Mouse (Mus musculus): ENCODE data around the gene Sema3b. TPM values are rescaled to one million over a fixed set of nuclear protein-coding genes. Genes with fewer than 3 reads are reported as not detected.
A peak's percentile ranks its signal among the peaks of the same experiment; 100 is the strongest.

Gene Sema3b
- polyA plus RNA-seq (2016; fragmentation: Nextera tagmentation; extraction: Ambion mirVana) = 0.35 and 0.52 TPM in 2 replicates

- H3K36me3 ChIP-seq = peaks cover 4% of the 10 kb centered on the region
- peaks cover 34% of the 10 kb centered on the region for H3K27me3 ChIP-seq (replicated peaks)
- no peak within 1 kb of the TSS for H3K4me2 ChIP-seq
- H3K4me1 ChIP-seq = peaks cover 58% of the 10 kb centered on the region
- no peak within 1 kb of the TSS for H3K27ac ChIP-seq
- H3K4me3 ChIP-seq = no peak within 1 kb of the TSS
- no peak within 1 kb of the TSS for H3K9ac ChIP-seq
- ATAC-seq = no peak
- WGBS (ENCODE audit: insufficient replicate concordance) = 48% methylated on average over 12 of the region's 12 CpGs
- H3K9me3 ChIP-seq (replicated peaks) = no peaks in the 10 kb centered on the region
Observed at GRCm38 (mm10) chr9:107608741-107609432, at the start of gene Sema3b. Gene Sema3b (minus strand): TSS chr9:107609229.

- Histone ChIP-seq H3K4me3 (no peak overlapping the region), H3K27ac (no peak overlapping the region), H3K9ac (no peak overlapping the region), H3K4me1 (no peaks in the 10 kb centered on the region), H3K9me3 (replicated peaks) (no peaks in the 10 kb centered on the region), H3K4me2 (no peak overlapping the region), H3K27me3 (replicated peaks) (peaks cover 64% of the 10 kb centered on the region), H3K36me3 (no peaks in the 10 kb centered on the region)
- ATAC-seq = no peak
- WGBS (ENCODE audit: insufficient replicate concordance) = 63% methylated on average over 6 of the region's 6 CpGs
Observed at GRCm38 (mm10) chr9:107658096-107658495, 49.1 kb upstream of the Sema3b start.

GRCm38 (mm10) chr9:107657144-107657543 is 48.1 kb upstream of the Sema3b start:
- Histone ChIP-seq H3K27me3 (replicated peaks) (peaks cover 55% of the 10 kb centered on the region), H3K4me3 (no peak overlapping the region), H3K4me1 (no peaks in the 10 kb centered on the region), H3K9me3 (replicated peaks) (no peaks in the 10 kb centered on the region), H3K4me2 (no peak overlapping the region), H3K36me3 (no peaks in the 10 kb centered on the region), H3K27ac (no peak overlapping the region), H3K9ac (no peak overlapping the region)
- ATAC-seq = no peak
- WGBS (ENCODE audit: insufficient replicate concordance) = 66% methylated on average over 5 of the region's 5 CpGs

- no peak overlapping the region for H3K27ac ChIP-seq
- ATAC-seq = no peak
- H3K27me3 ChIP-seq (replicated peaks) = peaks cover 57% of the 10 kb centered on the region
- H3K4me3 ChIP-seq = no peak overlapping the region
- no peaks in the 10 kb centered on the region for H3K9me3 ChIP-seq (replicated peaks)
- no peaks in the 10 kb centered on the region for H3K36me3 ChIP-seq
- H3K9ac ChIP-seq = no peak overlapping the region
- no peaks in the 10 kb centered on the region for H3K4me1 ChIP-seq
- WGBS (ENCODE audit: insufficient replicate concordance) = 68% methylated on average over 4 of the region's 4 CpGs
- no peak overlapping the region for H3K4me2 ChIP-seq
Observed at GRCm38 (mm10) chr9:107654585-107654984, 45.6 kb upstream of the Sema3b start.

GRCm38 (mm10) chr9:107653474-107653873 is 44.4 kb upstream of the Sema3b start:
- H3K36me3 ChIP-seq = no peaks in the 10 kb centered on the region
- no peaks in the 10 kb centered on the region for H3K9me3 ChIP-seq (replicated peaks)
- WGBS (ENCODE audit: insufficient replicate concordance) = 67% methylated on average over 2 of the region's 2 CpGs
- H3K27me3 ChIP-seq (replicated peaks) = peaks cover 50% of the 10 kb centered on the region
- H3K4me1 ChIP-seq = no peaks in the 10 kb centered on the region
- no peak overlapping the region for H3K4me3 ChIP-seq
- 0 out of 2 replicates have a peak, but pooled peaks have one; percentile 14 for ATAC-seq
- H3K4me2 ChIP-seq = no peak overlapping the region
- no peak overlapping the region for H3K9ac ChIP-seq
- no peak overlapping the region for H3K27ac ChIP-seq

GRCm38 (mm10) chr9:107650708-107651481 is 41.9 kb upstream of the Sema3b start:
- ATAC-seq = no peak
- no peaks in the 10 kb centered on the region for H3K9me3 ChIP-seq (replicated peaks)
- H3K27me3 ChIP-seq (replicated peaks) = peaks cover 27% of the 10 kb centered on the region
- WGBS (ENCODE audit: insufficient replicate concordance) = 56% methylated on average over 12 of the region's 12 CpGs
- no peaks in the 10 kb centered on the region for H3K36me3 ChIP-seq
- no peak overlapping the region for H3K4me2 ChIP-seq
- no peak overlapping the region for H3K4me3 ChIP-seq
- no peak overlapping the region for H3K27ac ChIP-seq
- no peak overlapping the region for H3K9ac ChIP-seq
- 0 out of 2 replicates have a peak, but pooled peaks cover under 1% of the 10 kb centered on the region for H3K4me1 ChIP-seq

- Histone ChIP-seq H3K4me1 (peaks cover 6% of the 10 kb centered on the region), H3K9me3 (replicated peaks) (no peaks in the 10 kb centered on the region), H3K4me3 (no peak overlapping the region), H3K27ac (no peak overlapping the region), H3K4me2 (no peak overlapping the region), H3K9ac (no peak overlapping the region), H3K36me3 (no peaks in the 10 kb centered on the region), H3K27me3 (replicated peaks) (peaks cover 22% of the 10 kb centered on the region)
- ATAC-seq = no peak
- 67% methylated on average over 7 of the region's 7 CpGs for WGBS (ENCODE audit: insufficient replicate concordance)
Observed at GRCm38 (mm10) chr9:107650225-107650624, 41.2 kb upstream of the Sema3b start.

- Histone ChIP-seq H3K36me3 (no peaks in the 10 kb centered on the region), H3K4me2 (no peak overlapping the region), H3K9me3 (replicated peaks) (no peaks in the 10 kb centered on the region), H3K27me3 (replicated peaks) (peaks cover 23% of the 10 kb centered on the region; the same call in 1 of the 2 replicates), H3K27ac (no peak overlapping the region), H3K4me1 (peaks cover 19% of the 10 kb centered on the region), H3K4me3 (no peak overlapping the region), H3K9ac (no peak overlapping the region)
- ATAC-seq = no peak
- WGBS (ENCODE audit: insufficient replicate concordance) = 55% methylated on average over 3 of the region's 3 CpGs
Observed at GRCm38 (mm10) chr9:107648767-107649166, 39.7 kb upstream of the Sema3b start.

GRCm38 (mm10) chr9:107646975-107647374 is 37.9 kb upstream of the Sema3b start:
- 74% methylated on average over 6 of the region's 6 CpGs for WGBS (ENCODE audit: insufficient replicate concordance)
- Histone ChIP-seq H3K4me1 (peaks cover 27% of the 10 kb centered on the region), H3K4me3 (no peak overlapping the region), H3K27ac (no peak overlapping the region), H3K9me3 (replicated peaks) (no peaks in the 10 kb centered on the region), H3K9ac (no peak overlapping the region), H3K4me2 (no peak overlapping the region), H3K36me3 (no peaks in the 10 kb centered on the region), H3K27me3 (replicated peaks) (peaks cover 23% of the 10 kb centered on the region; the same call in 1 of the 2 replicates)
- no peak for ATAC-seq

- Histone ChIP-seq H3K9ac (no peak overlapping the region), H3K4me1 (peaks cover 33% of the 10 kb centered on the region), H3K36me3 (no peaks in the 10 kb centered on the region), H3K27ac (no peak overlapping the region), H3K4me3 (no peak overlapping the region), H3K4me2 (peak overlapping the region; percentile 78; the same call in 1 of the 2 replicates), H3K27me3 (replicated peaks) (peaks cover 20% of the 10 kb centered on the region; the same call in 1 of the 2 replicates), H3K9me3 (replicated peaks) (no peaks in the 10 kb centered on the region)
- ATAC-seq = peak; percentile 58; the same call in 1 of the 2 replicates
- WGBS (ENCODE audit: insufficient replicate concordance) = 12% methylated on average over 5 of the region's 5 CpGs
Observed at GRCm38 (mm10) chr9:107645577-107645976, 36.5 kb upstream of the Sema3b start.

- Histone ChIP-seq H3K4me2 (peak overlapping the region; percentile 78), H3K27ac (no peak overlapping the region), H3K36me3 (no peaks in the 10 kb centered on the region), H3K27me3 (replicated peaks) (peaks cover 15% of the 10 kb centered on the region; the same call in 1 of the 2 replicates), H3K9me3 (replicated peaks) (no peaks in the 10 kb centered on the region), H3K9ac (0 out of 2 replicates have a peak overlapping the region, but pooled peaks have one; percentile 6), H3K4me3 (peak overlapping the region; percentile 65; the same call in 1 of the 2 replicates), H3K4me1 (peaks cover 37% of the 10 kb centered on the region)
- ATAC-seq = no peak
- WGBS (ENCODE audit: insufficient replicate concordance) = 36% methylated on average over 7 of the region's 7 CpGs
Observed at GRCm38 (mm10) chr9:107645153-107645510, 36.1 kb upstream of the Sema3b start.

Data from liver, embryonic 12.5 days (tissue).